Mouse (Mus musculus) limb, embryonic 14.5 days (tissue): Measurements from ENCODE around the gene Txn2. TPM values are rescaled to one million over a fixed set of nuclear protein-coding genes. Genes with fewer than 3 reads are reported as not detected.

Source experiments
- ATAC-seq: fragments of 200-750 bp; cut with Nextera tagmentation; 2 replicates; pipeline ENCODE4 v1.8.0; 2017; ENCODE audit warnings: low read depth, moderate number of reproducible peaks, moderate TSS enrichment; ENCODE audit not compliant: low FRiP score
- DNase-seq: peaks from one replicate; pipeline ENCODE4 v3.0.0-alpha.2; 2015; ENCODE audit warnings: low spot score
- H3K27ac ChIP-seq: fragments of 300-500 bp; sonication (generic); replicated peaks from 2 replicates; pipeline ENCODE4 v1.5.1; 2014; ENCODE audit warnings: low read depth, mild to moderate bottlenecking, low read length, moderate library complexity, mixed read lengths
- H3K27me3 ChIP-seq: fragments of 300-500 bp; sonication (generic); 2 replicates; pipeline ENCODE4 v1.6.1; 2014; ENCODE audit warnings: low read length, mixed read lengths; ENCODE audit not compliant: control insufficient read depth, insufficient read depth
- H3K36me3 ChIP-seq: fragments of 300-500 bp; sonication (generic); 2 replicates; pipeline ENCODE4 v1.6.1; 2014; ENCODE audit warnings: mild to moderate bottlenecking, low read length, moderate library complexity, mixed read lengths; ENCODE audit not compliant: control insufficient read depth, insufficient read depth
- H3K4me1 ChIP-seq: fragments of 300-500 bp; sonication (generic); 2 replicates; pipeline ENCODE4 v1.6.1; 2014; ENCODE audit warnings: antibody characterized with exemption, low read length, mixed read lengths; ENCODE audit not compliant: control insufficient read depth, insufficient read depth
- H3K4me2 ChIP-seq: fragments of 300-500 bp; sonication (generic); replicated peaks from 2 replicates; pipeline ENCODE4 v1.6.1; 2014; ENCODE audit warnings: low read depth, mild to moderate bottlenecking, low read length, moderate library complexity; ENCODE audit not compliant: severe bottlenecking
- H3K4me3 ChIP-seq: fragments of 300-500 bp; sonication (generic); replicated peaks from 2 replicates; pipeline ENCODE4 v1.5.1; 2014; ENCODE audit warnings: low read length
- H3K9ac ChIP-seq: fragments of 300-500 bp; sonication (generic); 2 replicates; pipeline ENCODE4 v1.6.1; 2014; ENCODE audit warnings: mild to moderate bottlenecking, low read depth, low read length, moderate library complexity; ENCODE audit not compliant: severe bottlenecking
- H3K9me3 ChIP-seq: fragments of 300-500 bp; sonication (generic); 2 replicates; pipeline ENCODE4 v1.6.1; 2016; ENCODE audit warnings: low read length; ENCODE audit not compliant: control insufficient read depth
- POLR2A ChIP-seq: fragments of 200-500 bp; IDR thresholded peaks from 2 replicates; pipeline ENCODE4 v1.8.0; 2012; ENCODE audit warnings: inconsistent platforms, mild to moderate bottlenecking, moderate library complexity, borderline replicate concordance; ENCODE audit not compliant: insufficient read depth, insufficient read length; ENCODE audit errors: extremely low read depth
- WGBS: fragments of 180-500 bp; shearing (Covaris S2); extraction: QIAGEN DNeasy Blood & Tissue Kit; methylation state at CpG from one replicate; pipeline ENCODE4 v1.1.7; 2014; 5-methylcytosine and 5-hydroxymethylcytosine counted together
- polyA plus RNA-seq, 2 experiments: library from polyadenylated mRNA; depleted of rRNA in 1 of 2; stranded (reverse) in 1 of 2; unstranded in 1 of 2; fragments of >200 nt; fragmentation: Nextera tagmentation in 1 of 2; extraction: Ambion mirVana in 1 of 2; gene quantifications; 2 replicates each; pipeline versions ENCODE4 v1.2.1 to v1.2.3; 2012 to 2014

Txn2 gene
- polyA plus RNA-seq, 2 experiments: 183 to 266 TPM

GRCm38 (mm10) chr15:77934326-77934725, 5.5 kb upstream of the Txn2 start:
- Histone ChIP-seq H3K9ac (0 out of 2 replicates have a peak overlapping the region, but pooled peaks have one; percentile 7), H3K4me3 (no peak overlapping the region), H3K27me3 (no peaks in the 10 kb centered on the region), H3K36me3 (no peaks in the 10 kb centered on the region), H3K4me1 (peaks cover 13% of the 10 kb centered on the region), H3K27ac (no peak overlapping the region), H3K9me3 (no peaks in the 10 kb centered on the region), H3K4me2 (peak overlapping the region; percentile 41; the same call in 1 of the 2 replicates)
- no peak for TF ChIP-seq POLR2A
- DNase-seq: no peak
- ATAC-seq: no peak
- WGBS: 75% methylated on average over 11 of the region's 11 CpGs

GRCm38 (mm10) chr15:77933770-77934169, 5.0 kb upstream of the Txn2 start:
- no peaks in the 10 kb centered on the region for H3K27me3 ChIP-seq
- H3K4me3 ChIP-seq: peak overlapping the region; percentile 16
- H3K36me3 ChIP-seq: no peaks in the 10 kb centered on the region
- H3K9ac ChIP-seq: 0 out of 2 replicates have a peak overlapping the region, but pooled peaks have one; percentile 7
- no peak overlapping the region for H3K27ac ChIP-seq
- peak overlapping the region; percentile 41 for H3K4me2 ChIP-seq
- no peak for TF ChIP-seq POLR2A
- H3K4me1 ChIP-seq: peaks cover 14% of the 10 kb centered on the region
- ATAC-seq (peak; percentile 14; the same call in 1 of the 2 replicates), DNase-seq (peak; percentile 92)
- whole genome bisulfite sequencing: 0% methylated on average over 14 of the region's 14 CpGs
- H3K9me3 ChIP-seq: no peaks in the 10 kb centered on the region

GRCm38 (mm10) chr15:77933222-77933621, 4.4 kb upstream of the Txn2 start:
- DNase-seq (no peak), ATAC-seq (no peak)
- no peak overlapping the region for H3K4me3 ChIP-seq
- no peak overlapping the region for H3K27ac ChIP-seq
- whole genome bisulfite sequencing: 76% methylated on average over 3 of the region's 3 CpGs
- peaks cover 14% of the 10 kb centered on the region for H3K4me1 ChIP-seq
- H3K9me3 ChIP-seq: no peaks in the 10 kb centered on the region
- no peaks in the 10 kb centered on the region for H3K36me3 ChIP-seq
- no peak for TF ChIP-seq POLR2A
- H3K4me2 ChIP-seq: peak overlapping the region; percentile 41
- no peaks in the 10 kb centered on the region for H3K27me3 ChIP-seq
- H3K9ac ChIP-seq: no peak overlapping the region

GRCm38 (mm10) chr15:77931689-77932016, 2.8 kb upstream of the Txn2 start:
- H3K4me2 ChIP-seq: no peak overlapping the region
- H3K9ac ChIP-seq: no peak overlapping the region
- H3K9me3 ChIP-seq: no peaks in the 10 kb centered on the region
- peaks cover 20% of the 10 kb centered on the region for H3K4me1 ChIP-seq
- DNase-seq: no peak
- no peak for TF ChIP-seq POLR2A
- WGBS: 73% methylated on average over 6 of the region's 6 CpGs
- peaks cover 7% of the 10 kb centered on the region for H3K36me3 ChIP-seq
- ATAC-seq: no peak
- H3K27me3 ChIP-seq: no peaks in the 10 kb centered on the region
- H3K27ac ChIP-seq: no peak overlapping the region
- no peak overlapping the region for H3K4me3 ChIP-seq

- H3K36me3 ChIP-seq: peaks cover 12% of the 10 kb centered on the region
- peaks cover 20% of the 10 kb centered on the region for H3K4me1 ChIP-seq
- no peaks in the 10 kb centered on the region for H3K27me3 ChIP-seq
- TF ChIP-seq POLR2A: no peak
- 75% methylated on average over 6 of the region's 6 CpGs for WGBS
- no peaks in the 10 kb centered on the region for H3K9me3 ChIP-seq
- H3K9ac ChIP-seq: no peak overlapping the region
- ATAC-seq (no peak), DNase-seq (no peak)
- no peak overlapping the region for H3K4me3 ChIP-seq
- no peak overlapping the region for H3K4me2 ChIP-seq
- no peak overlapping the region for H3K27ac ChIP-seq
Measured at GRCm38 (mm10) chr15:77930986-77931688, 2.3 kb upstream of the Txn2 start.

GRCm38 (mm10) chr15:77929804-77930203, 998 bp upstream of the Txn2 start:
- TF ChIP-seq POLR2A: no peak
- Histone ChIP-seq H3K9ac (peak overlapping the region; percentile 59), H3K4me3 (peak overlapping the region; percentile 62), H3K27me3 (no peaks in the 10 kb centered on the region), H3K4me1 (peaks cover 20% of the 10 kb centered on the region), H3K27ac (no peak overlapping the region), H3K4me2 (peak overlapping the region; percentile 65), H3K9me3 (no peaks in the 10 kb centered on the region), H3K36me3 (peaks cover 21% of the 10 kb centered on the region)
- 58% methylated on average over 8 of the region's 8 CpGs for WGBS
- ATAC-seq (no peak), DNase-seq (no peak)
